Mouse (Mus musculus) erythroblast, embryonic 14.5 days (primary cell): ENCODE data around the gene Robo2.

ENCODE experiments used
- GATA1 ChIP-seq: IDR thresholded peaks from 2 replicates; pipeline ENCODE4 v1.6.1; 2012; ENCODE audit warnings: low read length, inconsistent platforms, mixed read lengths
- TAL1 ChIP-seq: IDR thresholded peaks from 3 replicates; pipeline ENCODE4 v1.6.1; 2012; ENCODE audit warnings: low read length, inconsistent platforms, mixed read lengths

GRCm38 (mm10) chr16:73869527-73870212 lies 542.0 kb downstream of the Robo2 start:
- TF ChIP-seq GATA1 (no peak), TAL1 (no peak)
